18 mouse cellular contexts compared by ENCODE assay signal in the genomic region with DNA sequence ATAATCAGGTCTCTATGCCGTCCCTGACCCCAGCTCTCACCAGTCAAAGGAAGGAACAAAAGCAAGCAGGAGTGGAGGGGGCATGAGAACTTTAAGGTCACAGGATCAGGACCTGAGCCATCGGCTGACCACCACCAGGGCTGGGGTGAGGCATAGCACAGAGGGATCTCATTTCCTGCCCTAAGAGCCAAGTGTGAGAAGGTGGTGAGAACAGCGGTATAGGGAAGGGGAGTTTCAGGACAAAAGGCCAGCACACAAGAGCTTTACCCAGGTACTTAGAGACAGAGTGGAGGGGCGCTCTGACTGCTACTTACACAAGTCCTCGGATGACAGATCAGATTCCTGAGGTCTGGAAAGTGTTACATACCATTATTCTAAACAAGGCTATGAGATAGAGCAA.
DNase-seq lines count a peak whose midpoint lies in the region; ATAC-seq and TF ChIP-seq lines count a peak whose summit lies in the region.
"Had no signal": no experiment of that assay in that cellular context is flagged by ENCODE, and none has a peak within 500 bp of the region (broad histone marks: within the 10 kb centered on the region; RNA-seq: fewer than 3 reads in every experiment).

No protein-coding gene starts in this region.

- WGBS in lung, embryonic 14.5 days, result 12% methylated on average over 5 of the region's 5 CpGs

- no peaks in the 10 kb centered on the region for H3K36me3 ChIP-seq in lung, embryonic 14.5 days (ENCODE audit: insufficient read depth)
- H3K36me3 ChIP-seq: embryonic facial prominence, embryonic 13.5 days had no signal

- H3K4me2 ChIP-seq in lung, embryonic 14.5 days, result no peak overlapping the region
- H3K4me2 ChIP-seq: embryonic facial prominence, embryonic 13.5 days; hindbrain, embryonic 14.5 days had no signal

- H3K9me3 ChIP-seq in lung, embryonic 14.5 days (ENCODE audit: low read depth, low read length), result no peaks in the 10 kb centered on the region
- H3K9me3 ChIP-seq: embryonic facial prominence, embryonic 13.5 days had no signal

- intact Hi-C loops in heart, postnatal 14 days (cut with DNase I), result no loop called here

- no peak for TF ChIP-seq CTCF in lung, embryonic 14.5 days (IDR thresholded peaks at IDR 0.05; ENCODE audit: low read depth)

- H3K27ac ChIP-seq in lung, embryonic 14.5 days (ENCODE audit: low read depth), result no peak overlapping the region
- H3K27ac ChIP-seq: embryonic facial prominence, embryonic 13.5 days; hindbrain, embryonic 14.5 days; liver, embryonic 14.5 days had no signal

- H3K9ac ChIP-seq in lung, embryonic 14.5 days, result no peak overlapping the region
- H3K9ac ChIP-seq: embryonic facial prominence, embryonic 13.5 days; hindbrain, embryonic 14.5 days; liver, embryonic 14.5 days had no signal

- H3K27me3 ChIP-seq in lung, embryonic 14.5 days (ENCODE audit: insufficient read depth, low read length), result 0 out of 2 replicates have a peak, but pooled peaks cover 4% of the 10 kb centered on the region

- no peaks in the 10 kb centered on the region for H3K4me1 ChIP-seq in lung, embryonic 14.5 days (ENCODE audit: insufficient read depth)

- H3K4me3 ChIP-seq in lung, embryonic 14.5 days (ENCODE audit: low read depth, low read length), result no peak overlapping the region
- H3K4me3 ChIP-seq: embryonic facial prominence, embryonic 13.5 days; myocyte had no signal

- DNase-seq in heart, adult 11 months, result peak; percentile 84
- no peak for DNase-seq in heart, postnatal 14 days
- peak; percentile 13 for DNase-seq in lung, embryonic 14.5 days
- no peak for DNase-seq in lung, postnatal 25 days (ENCODE audit: low spot score)
- peak; percentile 88 for DNase-seq in embryo, embryonic 10 days (ENCODE audit: low spot score)
- DNase-seq in hindlimb bud, embryonic 11.5 days (ENCODE audit: extremely low spot score, low read depth, low spot score), result peak; percentile 31
- DNase-seq in gastrocnemius, postnatal 25 days, result no peak
- DNase-seq: cerebellum, adult 8-10 months; kidney, postnatal 10 days; layer of hippocampus, adult 9-11 months; lung, postnatal 4 days; thymus, postnatal 36 days had no signal

- ATAC-seq in lung, embryonic 14.5 days (ENCODE audit: insufficient read depth), result no peak
- ATAC-seq in megakaryocyte-erythroid progenitor cell, adult 5-6 weeks (replicated peaks; ENCODE audit: low FRiP score, low TSS enrichment, poor library complexity, severe bottlenecking), result no peak
- ATAC-seq: forebrain, embryonic 16.5 days had no signal

Comparison
In these comparisons a context has a peak if more than half of its experiments do, and no peak if none do; other contexts are left out.
1. DNase-seq: peak in heart, adult 11 months (single experiment), lung, embryonic 14.5 days (single experiment), embryo, embryonic 10 days (single experiment) and hindlimb bud, embryonic 11.5 days (single experiment); none in heart, postnatal 14 days (0 of 2), lung, postnatal 25 days (single experiment) and gastrocnemius, postnatal 25 days (single experiment).